Mouse (Mus musculus) embryonic facial prominence, embryonic 15.5 days (tissue): Measurements from ENCODE around the gene Relch. TPM values are rescaled to one million over a fixed set of nuclear protein-coding genes. Genes with fewer than 3 reads are reported as not detected.

Experiments used
- ATAC-seq: fragments of 200-750 bp; cut with Nextera tagmentation; 2 replicates; pipeline ENCODE4 v1.8.0; 2017; ENCODE audit warnings: low read depth, moderate TSS enrichment; ENCODE audit not compliant: insufficient number of reproducible peaks, low FRiP score, low TSS enrichment
- H3K27ac ChIP-seq: fragments of 300-500 bp; sonication (generic); replicated peaks from 2 replicates; pipeline ENCODE4 v1.5.1; 2015; ENCODE audit warnings: mild to moderate bottlenecking, inconsistent platforms
- H3K27me3 ChIP-seq: fragments of 300-500 bp; sonication (generic); 2 replicates; pipeline ENCODE4 v1.6.1; 2015; ENCODE audit warnings: inconsistent platforms
- H3K36me3 ChIP-seq: fragments of 300-500 bp; sonication (generic); 2 replicates; pipeline ENCODE4 v1.6.1; 2015; ENCODE audit warnings: mild to moderate bottlenecking, inconsistent platforms
- H3K4me1 ChIP-seq: fragments of 300-500 bp; sonication (generic); 2 replicates; pipeline ENCODE4 v1.6.1; 2015; ENCODE audit warnings: inconsistent platforms
- H3K4me2 ChIP-seq: fragments of 300-500 bp; sonication (generic); replicated peaks from 2 replicates; pipeline ENCODE4 v1.6.1; 2015; ENCODE audit warnings: mild to moderate bottlenecking, inconsistent platforms
- H3K4me3 ChIP-seq: fragments of 300-500 bp; sonication (generic); replicated peaks from 2 replicates; pipeline ENCODE4 v1.5.1; 2015; ENCODE audit warnings: mild to moderate bottlenecking, inconsistent platforms
- H3K9ac ChIP-seq: fragments of 300-500 bp; sonication (generic); 2 replicates; pipeline ENCODE4 v1.6.1; 2015; ENCODE audit warnings: inconsistent platforms
- H3K9me3 ChIP-seq: fragments of 300-500 bp; sonication (generic); replicated peaks from 2 replicates; pipeline ENCODE4 v1.6.1; 2016; ENCODE audit warnings: inconsistent platforms
- WGBS: fragments of 180-500 bp; shearing (Covaris S2); methylation state at CpG from one replicate; pipeline ENCODE4 v1.1.7; 2015; 5-methylcytosine and 5-hydroxymethylcytosine counted together
- polyA plus RNA-seq: library from polyadenylated mRNA; unstranded; fragments of >200 nt; fragmentation: Nextera tagmentation; extraction: Ambion mirVana; gene quantifications from 2 replicates; pipeline ENCODE4 v1.2.1, GENCODE M21; 2015

Gene Relch
- polyA plus RNA-seq, 1 experiment from 2014 or later: 27.2 TPM

DNA sequence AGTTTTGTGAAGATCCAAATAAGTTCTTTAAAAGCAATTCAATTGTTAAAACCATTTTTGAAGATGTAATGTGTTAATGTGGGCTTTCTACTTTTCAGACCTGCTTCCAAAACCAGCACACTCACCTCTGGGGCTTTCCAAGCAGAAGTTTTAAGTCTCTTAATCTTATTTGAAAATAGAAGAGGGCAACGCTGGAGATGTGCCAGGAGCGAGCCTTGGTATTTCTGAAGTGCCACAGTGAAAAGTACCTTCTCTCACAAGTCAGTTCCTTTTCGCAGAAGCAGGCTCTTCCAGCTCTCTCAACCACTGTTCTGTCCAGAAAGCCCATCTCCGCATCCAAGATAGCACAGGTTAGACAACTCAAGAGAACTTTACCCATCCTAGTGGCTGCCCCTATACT lies 112.8 kb downstream of the Relch start:
- Histone ChIP-seq H3K27me3 (peaks cover 17% of the 10 kb centered on the region), H3K9ac (no peak overlapping the region), H3K4me3 (no peak overlapping the region), H3K4me2 (no peak overlapping the region), H3K36me3 (no peaks in the 10 kb centered on the region), H3K4me1 (peaks cover 13% of the 10 kb centered on the region), H3K9me3 (no peaks in the 10 kb centered on the region), H3K27ac (no peak overlapping the region)
- ATAC-seq: no peak
- 77% methylated on average over 4 of the region's 4 CpGs for WGBS

DNA sequence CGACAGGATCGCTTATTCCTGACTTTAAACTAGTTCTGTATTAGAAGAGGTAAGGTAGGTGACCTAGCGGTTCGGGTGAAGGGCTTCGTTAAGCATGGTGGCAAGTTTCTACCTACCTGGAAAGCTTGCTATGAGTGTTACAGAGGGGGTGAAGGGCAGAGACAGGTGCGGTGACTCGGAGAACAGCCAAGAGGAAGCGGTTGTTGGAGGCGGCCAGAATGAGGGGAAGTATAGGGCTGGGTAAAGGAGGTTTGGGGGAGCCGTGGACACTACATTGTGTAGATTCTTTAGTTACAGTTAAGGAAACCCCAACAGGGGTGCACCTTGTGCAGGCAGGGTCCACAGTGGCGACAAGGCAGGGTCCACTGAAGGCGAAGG lies 116.4 kb downstream of the Relch start:
- Histone ChIP-seq H3K4me1 (peaks cover 14% of the 10 kb centered on the region), H3K9ac (no peak overlapping the region), H3K9me3 (no peaks in the 10 kb centered on the region), H3K27ac (no peak overlapping the region), H3K4me2 (peak overlapping the region; percentile 98), H3K27me3 (peaks cover 24% of the 10 kb centered on the region), H3K36me3 (no peaks in the 10 kb centered on the region), H3K4me3 (peak overlapping the region; percentile 58)
- 31% methylated on average over 12 of the region's 12 CpGs for WGBS
- 0 out of 2 replicates have a peak, but pooled peaks have one; percentile 11 for ATAC-seq

GRCm38 (mm10) chr1:105780457-105781364 lies 117.0 kb downstream of the Relch start, which contains the start of gene Tnfrsf11a:
TSS of gene Tnfrsf11a (plus strand) at chr1:105780718.
- Histone ChIP-seq H3K36me3 (no peaks in the 10 kb centered on the region), H3K4me1 (peaks cover 14% of the 10 kb centered on the region), H3K27me3 (peaks cover 24% of the 10 kb centered on the region), H3K27ac (no peak within 1 kb of the TSS), H3K9ac (peak within 1 kb of the TSS; percentile 40), H3K9me3 (no peaks in the 10 kb centered on the region), H3K4me3 (peak within 1 kb of the TSS; percentile 58), H3K4me2 (peak within 1 kb of the TSS; percentile 98)
- peak; percentile 73 for ATAC-seq
- 3% methylated on average over 64 of the region's 77 CpGs for WGBS

GRCm38 (mm10) chr1:105781391-105782146 lies 117.9 kb downstream of the Relch start:
- Histone ChIP-seq H3K4me2 (peak overlapping the region; percentile 98), H3K27ac (no peak overlapping the region), H3K9ac (no peak overlapping the region), H3K4me3 (peak overlapping the region; percentile 58), H3K27me3 (peaks cover 24% of the 10 kb centered on the region), H3K4me1 (peaks cover 14% of the 10 kb centered on the region), H3K36me3 (no peaks in the 10 kb centered on the region), H3K9me3 (no peaks in the 10 kb centered on the region)
- ATAC-seq: no peak
- 39% methylated on average over 12 of the region's 12 CpGs for WGBS

- Histone ChIP-seq H3K36me3 (no peaks in the 10 kb centered on the region), H3K9ac (no peak overlapping the region), H3K4me1 (peaks cover 14% of the 10 kb centered on the region), H3K4me2 (no peak overlapping the region), H3K27me3 (peaks cover 24% of the 10 kb centered on the region), H3K9me3 (no peaks in the 10 kb centered on the region), H3K4me3 (no peak overlapping the region), H3K27ac (no peak overlapping the region)
- 73% methylated on average over 5 of the region's 5 CpGs for WGBS
- ATAC-seq: no peak
Measured at GRCm38 (mm10) chr1:105784257-105785016, 120.8 kb downstream of the Relch start.

GRCm38 (mm10) chr1:105785146-105785545 lies 121.5 kb downstream of the Relch start:
- Histone ChIP-seq H3K9ac (no peak overlapping the region), H3K36me3 (no peaks in the 10 kb centered on the region), H3K27me3 (peaks cover 18% of the 10 kb centered on the region), H3K4me1 (peaks cover 13% of the 10 kb centered on the region), H3K4me2 (no peak overlapping the region), H3K9me3 (no peaks in the 10 kb centered on the region), H3K4me3 (no peak overlapping the region), H3K27ac (no peak overlapping the region)
- WGBS: 77% methylated on average over 4 of the region's 4 CpGs
- ATAC-seq: no peak

DNA sequence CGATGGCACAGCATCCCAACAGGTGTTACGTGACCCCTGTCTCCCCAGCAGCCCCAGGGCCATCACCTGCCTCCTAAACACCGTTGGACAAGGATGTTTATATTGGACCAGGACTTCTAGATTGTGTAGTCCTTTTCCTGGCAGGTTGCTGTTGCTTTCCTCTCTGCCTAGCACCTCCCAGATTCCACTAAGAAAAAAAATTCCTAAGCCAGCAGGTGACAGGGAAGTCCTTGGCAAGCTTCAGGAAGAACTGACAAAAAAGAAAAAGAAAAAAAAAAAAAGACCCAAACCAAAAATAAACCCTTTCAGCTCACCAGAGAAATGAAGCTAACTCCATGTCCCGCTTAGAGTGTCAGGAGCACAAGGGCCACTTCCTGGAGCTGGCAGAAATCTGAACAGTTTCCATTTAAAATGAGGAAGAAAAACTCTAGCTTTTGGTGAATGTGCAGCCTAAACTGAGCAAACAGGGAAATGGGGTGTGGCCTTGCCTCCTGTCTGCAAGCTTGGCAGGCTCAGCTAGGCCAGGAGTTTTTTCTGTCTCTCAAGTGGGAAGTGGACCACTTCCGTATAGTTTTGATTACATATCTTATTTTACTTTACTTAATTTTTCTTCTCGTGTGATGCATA lies 123.2 kb downstream of the Relch start:
- no peak overlapping the region for H3K4me2 ChIP-seq
- no peak for ATAC-seq
- 62% methylated on average over 6 of the region's 6 CpGs for WGBS
- peaks cover 3% of the 10 kb centered on the region; the same call in 1 of the 2 replicates for H3K27me3 ChIP-seq
- H3K4me3 ChIP-seq: no peak overlapping the region
- no peaks in the 10 kb centered on the region for H3K4me1 ChIP-seq
- H3K27ac ChIP-seq: no peak overlapping the region
- no peaks in the 10 kb centered on the region for H3K36me3 ChIP-seq
- H3K9ac ChIP-seq: no peak overlapping the region
- H3K9me3 ChIP-seq: no peaks in the 10 kb centered on the region

DNA sequence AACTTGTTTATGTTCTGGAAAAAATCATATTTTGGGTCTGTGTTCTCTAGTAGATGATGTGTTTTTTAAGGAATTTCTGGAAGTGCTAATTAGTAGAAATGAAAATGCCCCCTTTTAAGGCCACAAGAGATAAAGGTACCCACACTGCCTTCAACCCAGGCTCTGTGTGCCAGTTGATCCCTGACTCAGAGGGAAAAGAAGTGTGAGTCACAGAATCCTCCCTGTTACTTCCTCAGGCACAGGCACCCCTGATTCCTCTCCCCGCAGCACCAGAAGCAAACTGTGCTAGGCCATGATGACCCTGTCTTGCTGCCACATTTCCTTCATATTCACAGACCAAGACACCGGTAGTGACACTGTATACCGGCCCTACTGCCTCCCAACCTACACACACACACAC lies 126.4 kb downstream of the Relch start:
- Histone ChIP-seq H3K9ac (no peak overlapping the region), H3K9me3 (no peaks in the 10 kb centered on the region), H3K27me3 (no peaks in the 10 kb centered on the region), H3K4me2 (no peak overlapping the region), H3K4me3 (no peak overlapping the region), H3K27ac (no peak overlapping the region), H3K4me1 (no peaks in the 10 kb centered on the region), H3K36me3 (no peaks in the 10 kb centered on the region)
- WGBS: 80% methylated on average over 3 of the region's 3 CpGs
- ATAC-seq: no peak

- H3K9ac ChIP-seq: no peak overlapping the region
- no peak overlapping the region for H3K4me3 ChIP-seq
- 77% methylated on average over 6 of the region's 6 CpGs for WGBS
- H3K9me3 ChIP-seq: no peaks in the 10 kb centered on the region
- H3K4me1 ChIP-seq: no peaks in the 10 kb centered on the region
- H3K36me3 ChIP-seq: no peaks in the 10 kb centered on the region
- H3K4me2 ChIP-seq: no peak overlapping the region
- no peak overlapping the region for H3K27ac ChIP-seq
- no peaks in the 10 kb centered on the region for H3K27me3 ChIP-seq
- no peak for ATAC-seq
Measured at GRCm38 (mm10) chr1:105794670-105795069, 131.0 kb downstream of the Relch start.

DNA sequence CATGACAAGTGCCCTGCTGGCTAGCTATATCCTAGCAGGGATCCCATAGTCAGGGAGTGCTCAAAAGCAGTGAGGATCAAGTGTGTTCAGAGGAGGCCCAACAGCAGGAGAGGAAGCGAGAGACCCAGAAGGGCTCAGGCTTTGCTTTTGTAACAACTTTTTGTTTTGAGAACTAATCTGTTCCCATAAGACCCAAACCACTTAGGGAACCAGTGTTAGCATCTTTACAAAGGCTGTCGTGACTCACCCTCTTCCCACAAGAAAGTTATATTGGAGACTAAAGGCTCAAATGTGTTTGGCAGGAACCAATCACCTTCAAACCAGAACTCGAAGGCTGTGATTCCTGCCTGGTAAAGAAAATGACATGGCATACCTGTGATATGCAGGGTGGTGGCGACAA lies 132.0 kb downstream of the Relch start:
- Histone ChIP-seq H3K9me3 (no peaks in the 10 kb centered on the region), H3K36me3 (no peaks in the 10 kb centered on the region), H3K9ac (no peak overlapping the region), H3K27me3 (no peaks in the 10 kb centered on the region), H3K4me3 (no peak overlapping the region), H3K4me1 (no peaks in the 10 kb centered on the region), H3K4me2 (no peak overlapping the region), H3K27ac (no peak overlapping the region)
- 78% methylated on average over 4 of the region's 4 CpGs for WGBS
- no peak for ATAC-seq
